Mouse (Mus musculus) cerebellum, adult 2 months (tissue): ENCODE measurements around the gene Rnf157.

Experiments
- CTCF ChIP-seq: fragments of 200-500 bp; IDR thresholded peaks from 2 replicates; pipeline ENCODE4 v1.5.1; 2011; ENCODE audit warnings: low read depth, mild to moderate bottlenecking, control low read depth, low read length, moderate library complexity, borderline replicate concordance; ENCODE audit not compliant: insufficient read depth
- POLR2A ChIP-seq: fragments of 200-500 bp; IDR thresholded peaks from 2 replicates; pipeline ENCODE4 v1.6.1; 2011; ENCODE audit warnings: low read length, control low read depth, borderline replicate concordance; ENCODE audit not compliant: insufficient read depth

DNA sequence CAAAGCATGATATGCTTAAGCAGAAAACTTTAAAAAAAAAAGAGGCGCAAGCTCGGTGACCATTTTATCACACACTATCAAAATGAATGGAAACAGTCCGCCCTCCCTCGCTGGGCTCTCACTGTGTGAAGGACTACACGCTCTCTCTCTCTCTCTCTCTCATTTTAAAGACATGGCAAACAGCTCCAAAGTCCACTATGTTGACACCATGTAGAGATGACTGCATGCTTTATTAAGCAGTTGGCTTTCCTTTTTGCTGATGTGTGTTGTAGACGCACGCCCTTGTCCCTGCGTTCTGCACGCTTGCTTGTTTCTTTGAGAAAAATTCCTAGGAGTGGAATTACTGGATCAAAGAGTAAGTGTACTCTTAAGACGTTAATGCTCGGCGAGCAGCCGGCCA, 47.4 kb downstream of the Rnf157 start:
- TF ChIP-seq POLR2A (no peak), CTCF (no peak)
